Mouse (Mus musculus) olfactory bulb, adult 2 months (tissue): ENCODE measurements around the gene Serpina11. TPM values are rescaled to one million over a fixed set of nuclear protein-coding genes. Genes with fewer than 3 reads are reported as not detected.
"Not testable (repeated sequence)": the region's sequence is repeated elsewhere in the genome, so short reads cannot be mapped to it uniquely, and the experiment has no call there.

Source experiments
- H3K27ac ChIP-seq: fragments of 200-500 bp; 2 replicates; pipeline ENCODE4 v1.5.1; 2012; ENCODE audit warnings: low read depth, low read length; ENCODE audit not compliant: insufficient read depth
- H3K4me1 ChIP-seq: fragments of 200-500 bp; 2 replicates; pipeline ENCODE4 v1.6.1; 2012; ENCODE audit warnings: low read length; ENCODE audit not compliant: control insufficient read depth, insufficient read depth
- H3K4me3 ChIP-seq: fragments of 200-500 bp; 2 replicates; pipeline ENCODE4 v1.5.1; 2012; ENCODE audit warnings: mild to moderate bottlenecking, low read depth, low read length, moderate library complexity; ENCODE audit not compliant: insufficient read depth
- CTCF ChIP-seq: fragments of 200-500 bp; IDR thresholded peaks from 2 replicates; pipeline ENCODE4 v1.5.1; 2012; ENCODE audit warnings: low read depth, mild to moderate bottlenecking, low read length, moderate library complexity; ENCODE audit not compliant: insufficient read depth
- POLR2A ChIP-seq: fragments of 200-500 bp; IDR thresholded peaks from 2 replicates; pipeline ENCODE4 v1.6.1; 2012; ENCODE audit warnings: mild to moderate bottlenecking, low read depth, low read length, moderate library complexity; ENCODE audit not compliant: insufficient read depth
- WGBS: fragments of 180-500 bp; shearing (Covaris S2); methylation state at CpG from one replicate; pipeline ENCODE4 v1.1.7; 2018; 5-methylcytosine and 5-hydroxymethylcytosine counted together
- polyA plus RNA-seq: library from polyadenylated mRNA; stranded (reverse); fragments of >200 nt; gene quantifications from 2 replicates; pipeline ENCODE4 v1.2.4, GENCODE M21; 2012; ENCODE audit warnings: low replicate concordance; ENCODE audit not compliant: missing spikeins, insufficient read depth, insufficient read length

Gene Serpina11
- polyA plus RNA-seq, 1 experiment, result not detected

DNA sequence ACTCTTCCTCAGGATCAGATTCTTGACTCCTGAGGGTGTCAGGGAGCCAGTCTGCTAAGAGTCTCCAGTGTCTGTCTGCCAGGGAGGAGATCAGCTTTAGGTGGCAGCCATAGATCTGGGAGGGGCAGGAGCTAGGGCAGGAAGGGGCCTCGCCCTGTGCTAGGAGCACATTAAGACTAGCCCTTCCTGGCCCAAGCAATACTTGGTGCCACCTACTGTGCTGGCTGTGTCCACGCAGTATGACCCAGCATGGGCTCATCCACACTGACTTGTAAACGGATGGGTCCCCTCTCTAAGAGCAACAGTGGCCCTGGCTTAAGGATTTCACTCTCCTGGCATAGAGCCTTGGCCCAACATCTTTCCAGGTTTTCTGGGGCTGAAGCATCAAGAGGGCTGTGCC lies 31.0 kb downstream of the Serpina11 start, which contains the start of gene Serpina1e:
Serpina1e (minus strand) TSS at position 178 of the 400 bp plus-strand sequence.
- 79% methylated on average over 3 of the region's 3 CpGs for WGBS
- Histone ChIP-seq H3K27ac (no peak within 1 kb of the TSS), H3K4me3 (no peak within 1 kb of the TSS), H3K4me1 (no peaks in the 10 kb centered on the region)
- TF ChIP-seq POLR2A (no peak), CTCF (no peak)

DNA sequence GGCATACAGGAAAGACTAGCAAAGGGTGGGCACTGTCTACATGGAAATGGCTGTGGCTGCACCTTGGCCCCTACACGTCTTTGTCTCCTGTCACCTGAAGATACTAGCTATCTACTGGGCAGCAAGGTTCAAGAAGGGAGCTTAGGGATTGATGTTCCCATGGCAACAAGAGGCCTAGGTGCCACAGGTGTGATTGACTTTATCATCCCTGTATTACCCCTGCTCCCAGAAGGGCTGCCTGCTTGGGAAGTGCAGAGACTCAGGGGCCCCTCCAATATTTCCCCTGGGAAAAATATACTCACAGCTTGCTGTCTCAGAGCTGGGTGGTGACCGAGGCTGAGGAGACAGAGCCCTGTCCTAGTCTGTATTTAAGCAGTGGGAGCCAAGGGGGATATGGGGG lies 33.2 kb downstream of the Serpina11 start:
- not testable (repeated sequence) for H3K4me3 ChIP-seq, H3K4me1 ChIP-seq, H3K27ac ChIP-seq
- 80% methylated on average over 2 of the region's 2 CpGs for WGBS

DNA sequence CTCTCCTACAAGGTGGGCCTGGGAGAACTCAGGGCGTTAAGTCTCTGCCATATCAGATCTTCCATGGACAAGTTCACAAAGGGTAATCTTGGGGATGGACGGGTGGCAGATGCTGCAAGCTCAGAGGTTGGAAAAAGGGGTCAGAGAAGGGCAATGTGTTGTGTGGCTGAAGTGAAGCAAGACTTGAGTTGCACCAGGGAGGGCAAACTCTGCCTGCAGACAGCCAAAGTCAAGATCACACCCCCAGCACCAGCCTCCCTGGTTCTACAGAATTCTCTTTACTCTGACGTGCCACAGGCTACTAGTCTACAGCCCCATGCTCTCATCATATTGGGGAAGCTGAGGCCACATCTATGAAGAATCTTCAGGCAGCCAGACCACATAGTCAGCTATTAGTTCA lies 36.8 kb downstream of the Serpina11 start:
- H3K4me3 ChIP-seq, H3K4me1 ChIP-seq, H3K27ac ChIP-seq: not testable (repeated sequence)
- 79% methylated on average over 3 of the region's 3 CpGs for WGBS

DNA sequence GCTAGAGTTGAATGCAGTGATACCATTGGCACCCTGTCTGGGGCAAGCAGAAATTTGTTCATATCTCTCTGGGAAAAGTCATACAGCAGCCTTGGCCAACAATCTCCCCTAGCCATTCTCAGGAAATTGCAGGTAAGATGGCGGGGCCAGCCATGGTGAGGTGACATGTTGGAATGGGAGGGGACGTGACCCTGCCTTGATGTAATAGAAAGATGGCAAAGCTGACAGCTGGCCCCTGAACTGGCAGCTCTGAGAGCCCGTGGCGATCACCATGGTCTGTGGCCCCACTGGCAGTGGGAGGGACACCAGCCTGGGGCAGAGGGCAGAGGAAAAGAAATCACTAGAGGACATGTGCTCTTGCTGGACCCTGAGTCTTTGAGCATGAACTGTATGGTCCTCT lies 43.5 kb downstream of the Serpina11 start:
- Histone ChIP-seq H3K4me1 (no peaks in the 10 kb centered on the region), H3K4me3 (no peak overlapping the region), H3K27ac (no peak overlapping the region)
- no peak for TF ChIP-seq POLR2A
- no peak for TF ChIP-seq CTCF
- 80% methylated on average over 4 of the region's 4 CpGs for WGBS

Other genes with a start within 250 kb of the Serpina11 start
- not detected in 2 replicates for gene Serpina1d, start 216.4 kb downstream of the Serpina11 start, polyA plus RNA-seq
- not detected in 2 replicates for gene Serpina1b, start 159.6 kb downstream of the Serpina11 start, polyA plus RNA-seq
- gene Serpina1a, start 126.4 kb downstream of the Serpina11 start, polyA plus RNA-seq, result not detected in 2 replicates
- gene Serpina1c, start 85.1 kb downstream of the Serpina11 start, polyA plus RNA-seq, result not detected in 2 replicates
- gene Serpina1e, start 31.0 kb downstream of the Serpina11 start, polyA plus RNA-seq, result not detected in 2 replicates
- gene Serpina9, start 23.8 kb upstream of the Serpina11 start, polyA plus RNA-seq, result not detected in 2 replicates
- not detected in 2 replicates for gene Serpina12, start 54.5 kb upstream of the Serpina11 start, polyA plus RNA-seq
- gene Serpina5, start 111.2 kb upstream of the Serpina11 start, polyA plus RNA-seq, result not detected in 2 replicates
- not detected in 2 replicates for gene Serpina3a, start 122.8 kb upstream of the Serpina11 start, polyA plus RNA-seq
- not detected in 2 replicates for gene Serpina3b, start 138.0 kb upstream of the Serpina11 start, polyA plus RNA-seq
- not detected in 2 replicates for gene Serpina3c, start 163.9 kb upstream of the Serpina11 start, polyA plus RNA-seq
- not detected in 2 replicates for gene Serpina3f, start 224.6 kb upstream of the Serpina11 start, polyA plus RNA-seq
- gene Serpina3g, start 246.3 kb upstream of the Serpina11 start, polyA plus RNA-seq, result not detected in 2 replicates